Mouse (Mus musculus): ENCODE measurements around the gene Ebi3.

GRCm38 (mm10) chr17:55960791-55961190, 8.4 kb downstream of the Ebi3 start:
- no peak for TF ChIP-seq CTCF (IDR thresholded peaks at IDR 0.05)
- TF ChIP-seq EP300 (IDR thresholded peaks at IDR 0.05): no peak

All from lung, postnatal 0 days (tissue).